Mouse (Mus musculus) hindbrain, postnatal 0 days (tissue): ENCODE results near the gene Olfr1016. TPM values are rescaled to one million over a fixed set of nuclear protein-coding genes. Genes with fewer than 3 reads are reported as not detected.

ENCODE experiments used
- ATAC-seq: fragments of 200-750 bp; cut with Nextera tagmentation; 2 replicates; pipeline ENCODE4 v1.8.0; 2017; ENCODE audit warnings: mild to moderate bottlenecking, moderate TSS enrichment, moderate library complexity
- DNase-seq: peaks from one replicate; pipeline ENCODE4 v3.0.0-alpha.2; 2015; ENCODE audit warnings: low spot score
- H3K27ac ChIP-seq: fragments of 300-500 bp; sonication (generic); 2 replicates; pipeline ENCODE4 v1.5.1; 2014; ENCODE audit warnings: mild to moderate bottlenecking
- H3K27me3 ChIP-seq: fragments of 300-500 bp; sonication (generic); 2 replicates; pipeline ENCODE4 v1.6.1; 2014; ENCODE audit warnings: low read length, mixed read lengths; ENCODE audit not compliant: insufficient read depth
- H3K36me3 ChIP-seq: fragments of 300-500 bp; sonication (generic); 2 replicates; pipeline ENCODE4 v1.6.1; 2014; ENCODE audit warnings: low read length, mixed read lengths; ENCODE audit not compliant: insufficient read depth
- H3K4me1 ChIP-seq: fragments of 300-500 bp; sonication (generic); 2 replicates; pipeline ENCODE4 v1.6.1; 2014; ENCODE audit warnings: antibody characterized with exemption, low read length, mixed read lengths; ENCODE audit not compliant: insufficient read depth
- H3K4me2 ChIP-seq: fragments of 300-500 bp; sonication (generic); 2 replicates; pipeline ENCODE4 v1.6.1; 2014; ENCODE audit warnings: low read depth, mild to moderate bottlenecking, low read length, moderate library complexity, mixed read lengths
- H3K4me3 ChIP-seq: fragments of 300-500 bp; sonication (generic); 2 replicates; pipeline ENCODE4 v1.5.1; 2014; ENCODE audit warnings: low read length
- H3K9ac ChIP-seq: fragments of 300-500 bp; sonication (generic); replicated peaks from 2 replicates; pipeline ENCODE4 v1.6.1; 2014; ENCODE audit warnings: mild to moderate bottlenecking, low read length, moderate library complexity, mixed read lengths
- H3K9me3 ChIP-seq: fragments of 300-500 bp; sonication (generic); 2 replicates; pipeline ENCODE4 v1.6.1; 2016; ENCODE audit warnings: low read length, mixed read lengths
- CTCF ChIP-seq: IDR thresholded peaks from 2 replicates; pipeline ENCODE4 v1.5.1; 2016; ENCODE audit warnings: antibody characterized with exemption, control low read depth, low read depth
- WGBS: fragments of 180-500 bp; shearing (Covaris S2); extraction: QIAGEN DNeasy Blood & Tissue Kit; methylation state at CpG from one replicate; pipeline ENCODE4 v1.1.7; 2014; 5-methylcytosine and 5-hydroxymethylcytosine counted together
- polyA plus RNA-seq: library from polyadenylated mRNA; unstranded; fragments of >200 nt; fragmentation: Nextera tagmentation; extraction: Ambion mirVana; gene quantifications from 2 replicates; pipeline ENCODE4 v1.2.1, GENCODE M21; 2015
- total RNA-seq: library from RNA; depleted of rRNA; stranded (reverse); fragments of >200 nt; gene quantifications from 2 replicates; pipeline ENCODE4 v1.2.3, GENCODE M21; 2014; rRNA removed

The Olfr1016 gene
- total and polyA plus RNA-seq, 2 experiments from 2014 or later = not detected

DNA sequence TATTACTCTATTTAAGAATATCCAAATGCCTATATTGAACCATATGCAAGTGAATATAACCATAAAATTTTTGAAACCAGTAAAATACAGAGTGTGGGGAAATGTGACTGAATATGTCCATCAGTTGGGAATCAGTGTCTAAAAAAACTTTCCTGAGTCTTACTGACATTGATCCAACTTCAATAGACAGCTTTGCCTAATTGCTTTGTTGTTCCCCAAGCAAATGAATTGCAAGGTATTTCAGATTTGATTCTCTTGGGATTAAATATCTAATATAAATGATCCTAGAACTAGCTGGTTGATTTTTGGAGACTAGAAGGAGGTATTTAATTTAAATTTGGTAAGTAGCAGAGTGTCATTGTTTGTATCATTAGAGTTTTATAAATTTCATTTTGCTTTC lies 29.9 kb downstream of the Olfr1016 start, which contains the start of gene Olfr1014:
Gene Olfr1014, plus strand, starts transcription at position 301 of the 400 bp plus-strand sequence.
- no peak within 1 kb of the TSS for H3K9ac ChIP-seq

DNA sequence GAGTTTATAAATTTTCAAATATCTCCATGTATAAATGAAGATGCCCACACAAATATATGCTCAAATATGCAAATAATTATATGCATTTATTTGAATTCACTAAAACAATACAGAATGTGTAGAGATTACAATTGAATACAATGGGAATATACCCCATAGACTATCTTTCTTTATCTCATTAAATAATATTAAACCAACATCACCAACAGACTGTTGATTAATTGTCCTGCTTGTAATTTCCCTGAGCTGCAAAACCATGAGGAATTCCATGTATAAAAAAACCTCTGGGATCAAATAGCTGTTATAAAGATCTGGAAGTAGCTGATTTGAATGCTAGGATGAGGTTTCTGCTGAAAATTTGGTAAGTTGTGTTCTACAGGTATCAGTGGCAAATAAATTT lies 35.5 kb downstream of the Olfr1016 start, which contains the start of gene Olfr1013:
Gene Olfr1013, plus strand, starts transcription at position 301 of the 400 bp plus-strand sequence.
- TF ChIP-seq CTCF = no peak
- Histone ChIP-seq H3K9ac (no peak within 1 kb of the TSS), H3K27ac (no peak within 1 kb of the TSS), H3K4me3 (no peak within 1 kb of the TSS), H3K9me3 (no peaks in the 10 kb centered on the region), H3K4me2 (no peak within 1 kb of the TSS), H3K4me1 (no peaks in the 10 kb centered on the region), H3K27me3 (no peaks in the 10 kb centered on the region), H3K36me3 (no peaks in the 10 kb centered on the region)
- ATAC-seq (no peak), DNase-seq (no peak)

More for the DNA sequence above, 29.9 kb downstream of the Olfr1016 start, which contains the start of gene Olfr1014:
- no peak for TF ChIP-seq CTCF
- H3K27ac ChIP-seq = no peak within 1 kb of the TSS
- no peak within 1 kb of the TSS for H3K4me2 ChIP-seq
- no peaks in the 10 kb centered on the region for H3K36me3 ChIP-seq
- no peaks in the 10 kb centered on the region for H3K4me1 ChIP-seq
- DNase-seq (no peak), ATAC-seq (no peak)
- H3K27me3 ChIP-seq = no peaks in the 10 kb centered on the region
- H3K4me3 ChIP-seq = no peak within 1 kb of the TSS
- H3K9me3 ChIP-seq = no peaks in the 10 kb centered on the region

DNA sequence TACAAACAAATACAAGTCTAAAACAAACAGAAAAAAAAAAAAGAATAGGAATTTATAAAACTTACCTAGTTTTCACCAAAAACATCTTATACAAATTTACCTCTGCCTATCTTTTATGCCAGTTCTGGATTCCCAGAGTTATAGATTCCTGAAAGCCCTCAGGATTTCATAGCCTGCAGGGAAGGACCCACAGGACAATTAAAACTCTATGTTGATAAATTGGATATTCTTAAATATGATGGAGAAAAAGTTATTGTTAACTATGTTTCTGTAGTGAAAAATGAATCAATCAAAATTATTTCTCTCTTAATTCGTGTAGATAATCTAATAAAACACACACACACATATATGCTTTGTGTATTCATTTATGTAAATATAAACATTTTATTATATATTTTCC lies 39.7 kb downstream of the Olfr1016 start, which contains the start of gene Olfr1012:
Gene Olfr1012, minus strand, starts transcription at position 101 of the 400 bp plus-strand sequence.
- DNase-seq (no peak), ATAC-seq (no peak)
- no peaks in the 10 kb centered on the region for H3K27me3 ChIP-seq
- TF ChIP-seq CTCF = no peak
- no peaks in the 10 kb centered on the region for H3K9me3 ChIP-seq
- H3K4me2 ChIP-seq = no peak within 1 kb of the TSS
- no peak within 1 kb of the TSS for H3K4me3 ChIP-seq
- H3K36me3 ChIP-seq = no peaks in the 10 kb centered on the region
- H3K4me1 ChIP-seq = no peaks in the 10 kb centered on the region
- WGBS = 68% methylated on average over 1 of the region's 1 CpGs
- no peak within 1 kb of the TSS for H3K27ac ChIP-seq
- H3K9ac ChIP-seq = no peak within 1 kb of the TSS

DNA sequence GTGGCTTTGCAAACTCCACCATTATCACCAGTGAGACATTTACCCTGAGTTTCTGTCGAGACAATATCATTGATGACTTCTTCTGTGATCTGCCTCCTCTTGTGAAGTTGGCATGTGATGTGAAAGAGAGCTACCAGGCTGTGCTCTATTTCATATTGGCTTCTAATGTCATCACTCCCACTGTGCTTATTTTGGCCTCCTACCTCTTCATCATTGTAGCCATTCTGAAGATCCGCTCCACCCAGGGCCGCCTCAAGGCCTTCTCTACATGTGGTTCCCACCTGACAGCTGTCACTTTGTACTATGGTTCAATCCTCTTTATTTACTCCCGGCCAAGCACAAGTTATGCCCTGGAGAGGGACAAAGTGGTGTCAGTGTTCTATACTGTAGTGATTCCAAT lies 48.5 kb downstream of the Olfr1016 start:
- H3K9ac ChIP-seq = no peak overlapping the region
- H3K4me2 ChIP-seq = no peak overlapping the region
- no peaks in the 10 kb centered on the region for H3K4me1 ChIP-seq
- no peak for DNase-seq
- H3K27me3 ChIP-seq = no peaks in the 10 kb centered on the region
- H3K27ac ChIP-seq = no peak overlapping the region
- WGBS = 45% methylated on average over 4 of the region's 4 CpGs
- H3K9me3 ChIP-seq = no peaks in the 10 kb centered on the region
- H3K4me3 ChIP-seq = no peak overlapping the region
- H3K36me3 ChIP-seq = no peaks in the 10 kb centered on the region
- TF ChIP-seq CTCF = no peak
- 0 out of 2 replicates have a peak, but pooled peaks have one; percentile 18 for ATAC-seq

Other genes starting within 250 kb of the Olfr1016 start
- gene Olfr996, start 223.3 kb downstream of the Olfr1016 start, total RNA-seq = not detected in 2 replicates
- gene Olfr996, start 223.3 kb downstream of the Olfr1016 start, polyA plus RNA-seq = not detected in 2 replicates
- gene Olfr998, start 213.6 kb downstream of the Olfr1016 start, total RNA-seq = not detected in 2 replicates
- not detected in 2 replicates for gene Olfr998, start 213.6 kb downstream of the Olfr1016 start, polyA plus RNA-seq
- gene Olfr1000, start 190.6 kb downstream of the Olfr1016 start, total RNA-seq = not detected in 2 replicates
- not detected in 2 replicates for gene Olfr1000, start 190.6 kb downstream of the Olfr1016 start, polyA plus RNA-seq
- not detected in 2 replicates for gene Olfr1002, start 151.8 kb downstream of the Olfr1016 start, total RNA-seq
- gene Olfr1002, start 151.8 kb downstream of the Olfr1016 start, polyA plus RNA-seq = not detected in 2 replicates
- not detected in 2 replicates for gene Olfr154, start 138.1 kb downstream of the Olfr1016 start, total RNA-seq
- gene Olfr154, start 138.1 kb downstream of the Olfr1016 start, polyA plus RNA-seq = not detected in 2 replicates
- gene Olfr1006, start 123.8 kb downstream of the Olfr1016 start, total RNA-seq = not detected in 2 replicates
- not detected in 2 replicates for gene Olfr1006, start 123.8 kb downstream of the Olfr1016 start, polyA plus RNA-seq
- gene Olfr1008, start 113.1 kb downstream of the Olfr1016 start, total RNA-seq = not detected in 2 replicates
- gene Olfr1008, start 113.1 kb downstream of the Olfr1016 start, polyA plus RNA-seq = not detected in 2 replicates
- not detected in 2 replicates for gene Olfr1009, start 87.1 kb downstream of the Olfr1016 start, total RNA-seq
- gene Olfr1009, start 87.1 kb downstream of the Olfr1016 start, polyA plus RNA-seq = not detected in 2 replicates
- gene Olfr1012, start 39.8 kb downstream of the Olfr1016 start, total RNA-seq = not detected in 2 replicates
- not detected in 2 replicates for gene Olfr1012, start 39.8 kb downstream of the Olfr1016 start, polyA plus RNA-seq
- not detected in 2 replicates for gene Olfr1013, start 35.4 kb downstream of the Olfr1016 start, total RNA-seq
- not detected in 2 replicates for gene Olfr1013, start 35.4 kb downstream of the Olfr1016 start, polyA plus RNA-seq
- gene Olfr1014, start 29.8 kb downstream of the Olfr1016 start, total RNA-seq = not detected in 2 replicates
- gene Olfr1014, start 29.8 kb downstream of the Olfr1016 start, polyA plus RNA-seq = not detected in 2 replicates
- gene Olfr1015, start 20.5 kb downstream of the Olfr1016 start, total RNA-seq = not detected in 2 replicates
- gene Olfr1015, start 20.5 kb downstream of the Olfr1016 start, polyA plus RNA-seq = not detected in 2 replicates
- not detected in 2 replicates for gene Olfr1018, start 15.9 kb upstream of the Olfr1016 start, total RNA-seq
- gene Olfr1018, start 15.9 kb upstream of the Olfr1016 start, polyA plus RNA-seq = not detected in 2 replicates
- not detected in 2 replicates for gene Olfr1019, start 42.9 kb upstream of the Olfr1016 start, total RNA-seq
- not detected in 2 replicates for gene Olfr1019, start 42.9 kb upstream of the Olfr1016 start, polyA plus RNA-seq
- not detected in 2 replicates for gene Olfr1020, start 44.5 kb upstream of the Olfr1016 start, total RNA-seq
- not detected in 2 replicates for gene Olfr1020, start 44.5 kb upstream of the Olfr1016 start, polyA plus RNA-seq
- not detected in 2 replicates for gene Olfr1022, start 66.0 kb upstream of the Olfr1016 start, total RNA-seq
- not detected in 2 replicates for gene Olfr1022, start 66.0 kb upstream of the Olfr1016 start, polyA plus RNA-seq
- not detected in 2 replicates for gene Olfr1023, start 83.1 kb upstream of the Olfr1016 start, total RNA-seq
- gene Olfr1023, start 83.1 kb upstream of the Olfr1016 start, polyA plus RNA-seq = not detected in 2 replicates
- gene Olfr1024, start 102.5 kb upstream of the Olfr1016 start, total RNA-seq = not detected in 2 replicates
- not detected in 2 replicates for gene Olfr1024, start 102.5 kb upstream of the Olfr1016 start, polyA plus RNA-seq
- not detected in 2 replicates for gene Olfr1025-ps1, start 112.6 kb upstream of the Olfr1016 start, total RNA-seq
- gene Olfr1025-ps1, start 112.6 kb upstream of the Olfr1016 start, polyA plus RNA-seq = not detected in 2 replicates
- not detected in 2 replicates for gene Olfr1026, start 119.0 kb upstream of the Olfr1016 start, total RNA-seq
- not detected in 2 replicates for gene Olfr1026, start 119.0 kb upstream of the Olfr1016 start, polyA plus RNA-seq
- gene Olfr1028, start 147.9 kb upstream of the Olfr1016 start, total RNA-seq = not detected in 2 replicates
- not detected in 2 replicates for gene Olfr1028, start 147.9 kb upstream of the Olfr1016 start, polyA plus RNA-seq
- gene Olfr1029, start 171.4 kb upstream of the Olfr1016 start, total RNA-seq = not detected in 2 replicates
- not detected in 2 replicates for gene Olfr1029, start 171.4 kb upstream of the Olfr1016 start, polyA plus RNA-seq
- gene Olfr1030, start 176.7 kb upstream of the Olfr1016 start, total RNA-seq = not detected in 2 replicates
- not detected in 2 replicates for gene Olfr1030, start 176.7 kb upstream of the Olfr1016 start, polyA plus RNA-seq
- not detected in 2 replicates for gene Olfr1031, start 187.8 kb upstream of the Olfr1016 start, total RNA-seq
- not detected in 2 replicates for gene Olfr1031, start 187.8 kb upstream of the Olfr1016 start, polyA plus RNA-seq
- gene Olfr1032, start 203.0 kb upstream of the Olfr1016 start, total RNA-seq = not detected in 2 replicates
- not detected in 2 replicates for gene Olfr1032, start 203.0 kb upstream of the Olfr1016 start, polyA plus RNA-seq
- 0.21 and 1.1 TPM in 2 replicates for gene Olfr1033, start 218.1 kb upstream of the Olfr1016 start, total RNA-seq
- gene Olfr1033, start 218.1 kb upstream of the Olfr1016 start, polyA plus RNA-seq = 0.29 and 1.6 TPM in 2 replicates
- gene Olfr1034, start 243.3 kb upstream of the Olfr1016 start, total RNA-seq = 0.05 TPM in 1 of 2 replicates, not detected in the other
- 0.04 TPM in 1 of 2 replicates, not detected in the other for gene Olfr1034, start 243.3 kb upstream of the Olfr1016 start, polyA plus RNA-seq